Mouse (Mus musculus): ENCODE results near the gene Ptar1. TPM values are rescaled to one million over a fixed set of nuclear protein-coding genes. Genes with fewer than 3 reads are reported as not detected.

The Ptar1 gene
- polyA plus RNA-seq, 1 experiment from 2014 or later, result 3.3 TPM

DNA sequence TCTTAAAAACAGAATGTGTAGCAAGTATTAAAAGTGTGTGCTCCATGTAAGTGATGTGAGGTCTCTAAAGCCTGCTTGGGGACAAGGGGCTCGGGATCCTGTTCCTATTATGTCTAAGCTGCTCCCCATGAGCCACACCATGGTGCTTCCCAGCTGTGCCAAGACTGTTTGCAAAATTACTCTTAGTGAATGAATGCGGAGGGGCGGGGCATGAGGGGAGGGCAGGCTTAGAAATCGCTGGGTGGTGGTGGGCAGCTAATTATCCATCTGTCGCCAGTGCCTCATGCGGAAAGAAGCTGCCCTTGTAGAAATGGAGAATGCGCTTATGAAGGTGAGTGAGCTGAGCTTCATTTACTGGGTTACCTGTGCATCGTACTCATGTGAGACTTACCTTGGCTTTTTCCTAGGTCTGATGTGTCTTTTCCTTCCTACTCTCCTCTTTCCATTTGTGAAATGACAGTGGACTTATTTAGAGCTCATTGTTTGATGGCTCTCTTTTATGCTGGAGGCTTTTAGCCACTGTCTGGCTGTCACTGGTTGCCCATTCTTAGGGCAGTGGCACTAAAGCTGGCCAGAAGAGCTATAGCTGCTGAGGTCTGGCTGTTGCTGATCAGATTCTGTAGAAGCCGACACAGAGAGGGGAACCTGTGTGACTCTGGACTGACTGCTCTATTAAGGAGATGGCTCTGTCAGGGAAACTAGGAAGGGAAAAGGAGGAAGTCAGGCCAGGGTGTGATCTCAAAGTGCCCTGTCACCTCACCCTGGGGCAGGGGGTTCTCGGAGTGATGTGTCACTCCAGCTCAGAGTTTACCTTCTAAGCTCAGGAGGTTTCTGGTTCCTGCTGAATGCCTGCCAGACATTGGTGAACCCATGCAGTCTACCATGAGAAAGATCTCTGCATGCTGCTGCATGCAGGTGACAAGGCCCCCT, 83.5 kb downstream of the Ptar1 start:
- Histone ChIP-seq H3K36me3 (ENCODE audit: control insufficient read depth, insufficient read depth, low read length) (no peaks in the 10 kb centered on the region), H3K27me3 (replicated peaks; ENCODE audit: control insufficient read depth, insufficient read depth, low read length) (no peaks in the 10 kb centered on the region), H3K27ac (ENCODE audit: low read length) (no peak overlapping the region), H3K4me1 (ENCODE audit: control insufficient read depth, insufficient read depth, low read length) (no peaks in the 10 kb centered on the region), H3K9ac (ENCODE audit: low read depth, low read length) (no peak overlapping the region), H3K4me2 (ENCODE audit: low read depth, low read length) (no peak overlapping the region), H3K9me3 (ENCODE audit: control insufficient read depth, low read length) (no peaks in the 10 kb centered on the region), H3K4me3 (ENCODE audit: low read length) (no peak overlapping the region)
- WGBS, result 67% methylated on average over 10 of the region's 10 CpGs
- no peak for ATAC-seq

GRCm38 (mm10) chr19:23771971-23772370, 84.7 kb downstream of the Ptar1 start:
- H3K4me3 ChIP-seq (ENCODE audit: low read length), result no peak overlapping the region

GRCm38 (mm10) chr19:23775356-23775755, 88.1 kb downstream of the Ptar1 start:
- 84% methylated on average over 6 of the region's 6 CpGs for WGBS
- Histone ChIP-seq H3K27ac (ENCODE audit: low read length) (no peak overlapping the region), H3K9me3 (ENCODE audit: control insufficient read depth, low read length) (no peaks in the 10 kb centered on the region), H3K27me3 (replicated peaks; ENCODE audit: control insufficient read depth, insufficient read depth, low read length) (no peaks in the 10 kb centered on the region), H3K36me3 (ENCODE audit: control insufficient read depth, insufficient read depth, low read length) (no peaks in the 10 kb centered on the region), H3K9ac (ENCODE audit: low read depth, low read length) (no peak overlapping the region), H3K4me2 (ENCODE audit: low read depth, low read length) (no peak overlapping the region), H3K4me1 (ENCODE audit: control insufficient read depth, insufficient read depth, low read length) (no peaks in the 10 kb centered on the region), H3K4me3 (ENCODE audit: low read length) (no peak overlapping the region)
- no peak for ATAC-seq

More at GRCm38 (mm10) chr19:23771971-23772370, 84.7 kb downstream of the Ptar1 start:
- no peak overlapping the region for H3K4me2 ChIP-seq (ENCODE audit: low read depth, low read length)
- 62% methylated on average over 7 of the region's 7 CpGs for WGBS
- no peaks in the 10 kb centered on the region for H3K27me3 ChIP-seq (replicated peaks; ENCODE audit: control insufficient read depth, insufficient read depth, low read length)
- no peaks in the 10 kb centered on the region for H3K4me1 ChIP-seq (ENCODE audit: control insufficient read depth, insufficient read depth, low read length)
- H3K36me3 ChIP-seq (ENCODE audit: control insufficient read depth, insufficient read depth, low read length), result no peaks in the 10 kb centered on the region
- no peaks in the 10 kb centered on the region for H3K9me3 ChIP-seq (ENCODE audit: control insufficient read depth, low read length)
- no peak overlapping the region for H3K27ac ChIP-seq (ENCODE audit: low read length)
- no peak overlapping the region for H3K9ac ChIP-seq (ENCODE audit: low read depth, low read length)
- no peak for ATAC-seq

GRCm38 (mm10) chr19:23779130-23779529, 91.9 kb downstream of the Ptar1 start:
- no peak for ATAC-seq
- Histone ChIP-seq H3K27ac (ENCODE audit: low read length) (no peak overlapping the region), H3K36me3 (ENCODE audit: control insufficient read depth, insufficient read depth, low read length) (no peaks in the 10 kb centered on the region), H3K4me2 (ENCODE audit: low read depth, low read length) (no peak overlapping the region), H3K9me3 (ENCODE audit: control insufficient read depth, low read length) (no peaks in the 10 kb centered on the region), H3K27me3 (replicated peaks; ENCODE audit: control insufficient read depth, insufficient read depth, low read length) (no peaks in the 10 kb centered on the region), H3K4me1 (ENCODE audit: control insufficient read depth, insufficient read depth, low read length) (no peaks in the 10 kb centered on the region), H3K9ac (ENCODE audit: low read depth, low read length) (no peak overlapping the region), H3K4me3 (ENCODE audit: low read length) (no peak overlapping the region)

DNA sequence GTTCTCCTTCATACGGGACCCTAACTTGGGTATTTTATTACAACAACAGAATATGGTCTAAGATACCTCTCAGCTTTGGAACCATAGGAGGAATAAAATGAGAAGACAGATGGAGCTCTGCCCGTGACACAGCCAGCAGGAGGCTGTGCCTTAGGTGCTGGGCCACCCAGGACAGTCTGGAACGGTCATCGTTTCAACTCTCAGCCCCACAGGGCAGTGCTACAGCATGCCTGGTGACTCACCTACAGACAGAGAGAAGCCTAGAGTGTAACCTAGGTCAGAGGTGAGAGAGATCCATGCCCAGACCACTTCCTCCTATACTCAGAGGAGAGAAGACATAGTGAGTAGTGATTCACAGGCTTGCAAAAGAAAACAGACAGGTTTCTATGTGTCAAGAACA, 92.9 kb downstream of the Ptar1 start:
- Histone ChIP-seq H3K36me3 (ENCODE audit: control insufficient read depth, insufficient read depth, low read length) (no peaks in the 10 kb centered on the region), H3K27ac (ENCODE audit: low read length) (no peak overlapping the region), H3K9me3 (ENCODE audit: control insufficient read depth, low read length) (no peaks in the 10 kb centered on the region), H3K4me3 (ENCODE audit: low read length) (no peak overlapping the region), H3K27me3 (replicated peaks; ENCODE audit: control insufficient read depth, insufficient read depth, low read length) (no peaks in the 10 kb centered on the region), H3K9ac (ENCODE audit: low read depth, low read length) (no peak overlapping the region), H3K4me2 (ENCODE audit: low read depth, low read length) (no peak overlapping the region), H3K4me1 (ENCODE audit: control insufficient read depth, insufficient read depth, low read length) (no peaks in the 10 kb centered on the region)
- 86% methylated on average over 4 of the region's 4 CpGs for WGBS
- no peak for ATAC-seq

Other genes starting within 250 kb of the Ptar1 start
- gene Mamdc2, start 239.0 kb upstream of the Ptar1 start, polyA plus RNA-seq (2015; fragmentation: Nextera tagmentation; extraction: Ambion mirVana), result 2.0 and 2.1 TPM in 2 replicates
- not detected in 2 replicates for gene 1700028P14Rik, start 34.6 kb upstream of the Ptar1 start, polyA plus RNA-seq (2015; fragmentation: Nextera tagmentation; extraction: Ambion mirVana)
- 0.38 and 0.49 TPM in 2 replicates for gene Apba1, start 71.5 kb downstream of the Ptar1 start, polyA plus RNA-seq (2015; fragmentation: Nextera tagmentation; extraction: Ambion mirVana)